Mouse (Mus musculus) midbrain, embryonic 16.5 days (tissue): ENCODE results near the gene Zpr1. TPM values are rescaled to one million over a fixed set of nuclear protein-coding genes. Genes with fewer than 3 reads are reported as not detected.

Experiments used
- ATAC-seq: fragments of 200-750 bp; cut with Nextera tagmentation; 2 replicates; pipeline ENCODE4 v1.8.0; 2017; ENCODE audit warnings: moderate TSS enrichment
- H3K27ac ChIP-seq: fragments of 300-500 bp; sonication (generic); 2 replicates; pipeline ENCODE4 v1.5.1; 2014; ENCODE audit warnings: mild to moderate bottlenecking, low read length, mixed read lengths
- H3K27me3 ChIP-seq: fragments of 300-500 bp; sonication (generic); 2 replicates; pipeline ENCODE4 v1.6.1; 2014; ENCODE audit warnings: low read depth, low read length, mixed read lengths; ENCODE audit not compliant: control insufficient read depth, insufficient read depth
- H3K36me3 ChIP-seq: fragments of 300-500 bp; sonication (generic); 2 replicates; pipeline ENCODE4 v1.6.1; 2014; ENCODE audit warnings: mild to moderate bottlenecking, low read length, moderate library complexity, mixed read lengths; ENCODE audit not compliant: control insufficient read depth, insufficient read depth
- H3K4me1 ChIP-seq: fragments of 300-500 bp; sonication (generic); 2 replicates; pipeline ENCODE4 v1.6.1; 2014; ENCODE audit warnings: mild to moderate bottlenecking, low read length, mixed read lengths; ENCODE audit not compliant: control insufficient read depth, insufficient read depth
- H3K4me2 ChIP-seq: fragments of 300-500 bp; sonication (generic); 2 replicates; pipeline ENCODE4 v1.6.1; 2014; ENCODE audit warnings: mild to moderate bottlenecking, low read length, mixed read lengths
- H3K4me3 ChIP-seq: fragments of 300-500 bp; sonication (generic); 2 replicates; pipeline ENCODE4 v1.5.1; 2014; ENCODE audit warnings: low read depth, mild to moderate bottlenecking, low read length, moderate library complexity, mixed read lengths
- H3K9ac ChIP-seq: fragments of 300-500 bp; sonication (generic); 2 replicates; pipeline ENCODE4 v1.6.1; 2014; ENCODE audit warnings: low read depth, low read length, mixed read lengths
- H3K9me3 ChIP-seq: fragments of 300-500 bp; sonication (generic); replicated peaks from 2 replicates; pipeline ENCODE4 v1.6.1; 2014; ENCODE audit warnings: mild to moderate bottlenecking, low read length, mixed read lengths; ENCODE audit not compliant: control insufficient read depth, poor library complexity, severe bottlenecking
- WGBS: fragments of 180-500 bp; shearing (Covaris S2); extraction: QIAGEN DNeasy Blood & Tissue Kit; methylation state at CpG from one replicate; pipeline ENCODE4 v1.1.7; 2014; 5-methylcytosine and 5-hydroxymethylcytosine counted together
- polyA plus RNA-seq: library from polyadenylated mRNA; unstranded; fragments of >200 nt; fragmentation: Nextera tagmentation; extraction: Ambion mirVana; gene quantifications from 2 replicates; pipeline ENCODE4 v1.2.1, GENCODE M21; 2015

Gene Zpr1
- polyA plus RNA-seq, 1 experiment from 2014 or later: 63.4 TPM

GRCm38 (mm10) chr9:46256177-46256576, 16.7 kb upstream of the Zpr1 start:
- Histone ChIP-seq H3K9me3 (no peaks in the 10 kb centered on the region), H3K9ac (no peak overlapping the region), H3K4me1 (no peaks in the 10 kb centered on the region), H3K4me2 (no peak overlapping the region), H3K27ac (no peak overlapping the region), H3K27me3 (peaks cover 11% of the 10 kb centered on the region), H3K36me3 (no peaks in the 10 kb centered on the region), H3K4me3 (no peak overlapping the region)
- 91% methylated on average over 7 of the region's 7 CpGs for WGBS
- ATAC-seq: no peak

- Histone ChIP-seq H3K4me1 (no peaks in the 10 kb centered on the region), H3K9ac (no peak overlapping the region), H3K36me3 (no peaks in the 10 kb centered on the region), H3K27me3 (peaks cover 10% of the 10 kb centered on the region), H3K4me2 (no peak overlapping the region), H3K27ac (no peak overlapping the region), H3K9me3 (no peaks in the 10 kb centered on the region), H3K4me3 (no peak overlapping the region)
- 90% methylated on average over 10 of the region's 10 CpGs for WGBS
- ATAC-seq: no peak
These were observed 16.0 kb upstream of the Zpr1 start for GRCm38 (mm10) chr9:46256658-46257385.

GRCm38 (mm10) chr9:46257546-46257945, 15.3 kb upstream of the Zpr1 start:
- H3K9me3 ChIP-seq: no peaks in the 10 kb centered on the region
- no peak overlapping the region for H3K27ac ChIP-seq
- WGBS: 85% methylated on average over 3 of the region's 3 CpGs
- H3K4me1 ChIP-seq: no peaks in the 10 kb centered on the region
- H3K4me3 ChIP-seq: no peak overlapping the region
- H3K4me2 ChIP-seq: no peak overlapping the region
- no peak overlapping the region for H3K9ac ChIP-seq
- peaks cover 8% of the 10 kb centered on the region for H3K27me3 ChIP-seq
- no peak for ATAC-seq
- no peaks in the 10 kb centered on the region for H3K36me3 ChIP-seq

- no peak overlapping the region for H3K27ac ChIP-seq
- H3K4me2 ChIP-seq: no peak overlapping the region
- no peak for ATAC-seq
- H3K9ac ChIP-seq: no peak overlapping the region
- H3K36me3 ChIP-seq: no peaks in the 10 kb centered on the region
- WGBS: 91% methylated on average over 6 of the region's 6 CpGs
- H3K4me1 ChIP-seq: no peaks in the 10 kb centered on the region
- no peaks in the 10 kb centered on the region for H3K9me3 ChIP-seq
- H3K4me3 ChIP-seq: no peak overlapping the region
- peaks cover 8% of the 10 kb centered on the region for H3K27me3 ChIP-seq
These were observed 13.8 kb upstream of the Zpr1 start for GRCm38 (mm10) chr9:46259111-46259510.

GRCm38 (mm10) chr9:46261131-46261530, 11.7 kb upstream of the Zpr1 start:
- Histone ChIP-seq H3K4me1 (no peaks in the 10 kb centered on the region), H3K4me3 (no peak overlapping the region), H3K27ac (no peak overlapping the region), H3K9ac (no peak overlapping the region), H3K4me2 (no peak overlapping the region), H3K36me3 (no peaks in the 10 kb centered on the region), H3K27me3 (peaks cover 5% of the 10 kb centered on the region), H3K9me3 (no peaks in the 10 kb centered on the region)
- WGBS: 85% methylated on average over 7 of the region's 7 CpGs
- ATAC-seq: no peak

- Histone ChIP-seq H3K9ac (no peak within 1 kb of the TSS), H3K4me3 (no peak within 1 kb of the TSS), H3K27ac (no peak within 1 kb of the TSS), H3K4me1 (no peaks in the 10 kb centered on the region; the same call in 1 of the 2 replicates), H3K9me3 (no peaks in the 10 kb centered on the region), H3K27me3 (peaks cover 19% of the 10 kb centered on the region), H3K4me2 (no peak within 1 kb of the TSS), H3K36me3 (no peaks in the 10 kb centered on the region)
- ATAC-seq: no peak
- 62% methylated on average over 7 of the region's 7 CpGs for WGBS
These were observed 4.5 kb upstream of the Zpr1 start, which contains the start of gene Apoa5 for GRCm38 (mm10) chr9:46268343-46268873. Gene Apoa5, plus strand, starts transcription at chr9:46268633.

- H3K36me3 ChIP-seq: no peaks in the 10 kb centered on the region
- no peak overlapping the region for H3K9ac ChIP-seq
- WGBS: 86% methylated on average over 5 of the region's 5 CpGs
- H3K4me3 ChIP-seq: no peak overlapping the region
- no peaks in the 10 kb centered on the region for H3K9me3 ChIP-seq
- peaks cover 6% of the 10 kb centered on the region for H3K4me1 ChIP-seq
- H3K4me2 ChIP-seq: no peak overlapping the region
- H3K27ac ChIP-seq: no peak overlapping the region
- ATAC-seq: no peak
- peaks cover 19% of the 10 kb centered on the region for H3K27me3 ChIP-seq
These were observed 3.7 kb upstream of the Zpr1 start for GRCm38 (mm10) chr9:46269125-46269524.

GRCm38 (mm10) chr9:46270782-46271181, 2.1 kb upstream of the Zpr1 start:
- Histone ChIP-seq H3K4me3 (no peak overlapping the region), H3K36me3 (peaks cover 3% of the 10 kb centered on the region), H3K27me3 (peaks cover 19% of the 10 kb centered on the region), H3K4me2 (no peak overlapping the region), H3K9ac (no peak overlapping the region), H3K27ac (no peak overlapping the region), H3K9me3 (no peaks in the 10 kb centered on the region), H3K4me1 (peaks cover 6% of the 10 kb centered on the region)
- no peak for ATAC-seq
- 94% methylated on average over 4 of the region's 4 CpGs for WGBS

GRCm38 (mm10) chr9:46272070-46272469, 794 bp upstream of the Zpr1 start:
- Histone ChIP-seq H3K27ac (no peak overlapping the region), H3K36me3 (peaks cover 16% of the 10 kb centered on the region), H3K27me3 (peaks cover 19% of the 10 kb centered on the region), H3K9me3 (no peaks in the 10 kb centered on the region), H3K9ac (no peak overlapping the region), H3K4me2 (no peak overlapping the region), H3K4me1 (peaks cover 6% of the 10 kb centered on the region), H3K4me3 (no peak overlapping the region)
- 86% methylated on average over 9 of the region's 9 CpGs for WGBS
- ATAC-seq: no peak
